Mouse (Mus musculus): ENCODE measurements around the gene Adamts3. TPM values are rescaled to one million over a fixed set of nuclear protein-coding genes. Genes with fewer than 3 reads are reported as not detected.

The Adamts3 gene
- total RNA-seq, 1 experiment, result 1.2 TPM

DNA sequence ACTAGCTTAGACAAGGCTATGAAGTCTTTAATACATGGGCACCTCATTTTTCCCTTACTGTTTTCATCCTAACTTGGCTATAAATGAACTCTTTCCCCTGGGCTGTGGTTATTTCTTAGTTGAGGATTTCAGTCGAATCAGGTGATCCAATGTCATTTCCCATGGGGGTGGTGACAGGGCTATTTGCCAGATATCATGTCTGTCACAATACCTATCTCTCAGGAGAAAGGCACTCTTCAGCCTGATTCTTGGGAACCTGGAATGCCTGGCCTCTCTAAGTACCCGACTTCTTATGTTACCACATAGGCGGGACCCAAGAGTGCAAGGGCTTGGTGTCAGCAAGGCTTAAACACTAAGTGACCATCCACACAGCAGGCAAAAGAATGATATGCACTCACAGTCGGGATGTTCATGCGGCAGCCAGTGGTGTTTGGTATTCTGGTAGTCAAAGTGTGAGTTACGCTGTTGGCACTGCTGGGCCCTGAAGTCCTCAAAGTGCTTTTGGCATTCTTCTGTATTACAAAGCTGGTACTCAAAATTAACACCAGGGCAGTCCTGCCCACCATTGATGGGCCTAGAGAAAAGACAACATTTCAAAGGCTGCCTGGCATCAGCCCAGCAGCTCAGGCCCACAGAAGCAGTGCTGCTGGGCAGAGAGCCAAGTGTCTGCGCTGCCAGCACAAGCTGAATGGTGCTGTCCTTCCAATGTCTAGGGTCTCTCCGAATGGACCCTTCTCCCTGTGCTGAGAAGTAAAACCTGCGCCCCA, 181.7 kb downstream of the Adamts3 start:
- no peaks in the 10 kb centered on the region for H3K4me1 ChIP-seq (ENCODE audit: control insufficient read depth in 2 of 2, insufficient read depth in 2 of 2, low read length in 2 of 2, poor library complexity in 1 of 2)
- DNase-seq (ENCODE audit: low read depth, low spot score), result no peak
- no peak overlapping the region for H3K27ac ChIP-seq (ENCODE audit: insufficient read depth, low read depth, low read length, poor library complexity, severe bottlenecking)
- H3K4me3 ChIP-seq (ENCODE audit: insufficient read depth in 1 of 2, low read depth in 1 of 2, low read length in 2 of 2, poor library complexity in 1 of 2, severe bottlenecking in 1 of 2), result no peak overlapping the region
- H3K9me3 ChIP-seq (ENCODE audit: control insufficient read depth, insufficient read depth, low read depth, low read length), result no peaks in the 10 kb centered on the region
- H3K36me3 ChIP-seq (ENCODE audit: control insufficient read depth, insufficient read depth, low read length, poor library complexity, severe bottlenecking), result no peaks in the 10 kb centered on the region
- in situ Hi-C loops (cut with MboI; ENCODE audit: low sequenced_read_pairs in 2 of 2, unreplicated experiment in 2 of 2), result no loop called here
- no peak overlapping the region for H3K9ac ChIP-seq (ENCODE audit: insufficient read depth, low read depth, low read length, poor library complexity, severe bottlenecking)
- TF ChIP-seq CHD2 (IDR thresholded peaks at IDR 0.05; ENCODE audit: low read depth, low read length), result no peak
- TF ChIP-seq HCFC1 (IDR thresholded peaks at IDR 0.05; ENCODE audit: borderline replicate concordance, insufficient read depth, low read length), result no peak
- no peak for TF ChIP-seq MAFK (IDR thresholded peaks at IDR 0.05; ENCODE audit: insufficient read depth, low read depth, low read length)
- TF ChIP-seq ZNF384 (IDR thresholded peaks at IDR 0.05; ENCODE audit: low read depth, low read length), result no peak
- TF ChIP-seq ZC3H11A (IDR thresholded peaks at IDR 0.05; ENCODE audit: borderline replicate concordance, low read depth, low read length), result no peak

DNA sequence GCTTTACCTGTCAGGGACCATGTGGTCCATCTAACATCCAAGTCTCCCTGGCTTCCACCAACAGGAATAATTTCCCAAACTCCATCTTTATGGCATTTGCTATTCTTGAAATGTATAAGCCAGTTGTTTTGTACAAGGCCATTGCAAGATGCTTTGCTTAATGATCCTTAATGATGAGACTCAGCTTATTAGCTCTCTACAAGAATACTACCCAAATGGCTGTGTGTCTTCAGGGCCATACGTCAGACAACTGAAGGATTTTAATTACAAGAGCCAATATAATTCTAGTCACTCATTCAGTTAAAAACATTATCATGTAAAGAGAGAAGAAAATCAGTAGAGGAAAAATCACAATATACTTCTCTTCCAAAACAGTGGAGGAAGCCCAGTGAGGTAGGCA, 195.3 kb downstream of the Adamts3 start:
- Histone ChIP-seq H3K4me3 (ENCODE audit: insufficient read depth in 1 of 2, low read depth in 1 of 2, low read length in 2 of 2, poor library complexity in 1 of 2, severe bottlenecking in 1 of 2) (no peak overlapping the region), H3K36me3 (ENCODE audit: control insufficient read depth, insufficient read depth, low read length, poor library complexity, severe bottlenecking) (no peaks in the 10 kb centered on the region), H3K4me1 (ENCODE audit: control insufficient read depth in 2 of 2, insufficient read depth in 2 of 2, low read length in 2 of 2, poor library complexity in 1 of 2) (no peaks in the 10 kb centered on the region), H3K9me3 (ENCODE audit: control insufficient read depth, insufficient read depth, low read depth, low read length) (no peaks in the 10 kb centered on the region), H3K27ac (ENCODE audit: insufficient read depth, low read depth, low read length, poor library complexity, severe bottlenecking) (no peak overlapping the region), H3K9ac (ENCODE audit: insufficient read depth, low read depth, low read length, poor library complexity, severe bottlenecking) (no peak overlapping the region)
- TF ChIP-seq HCFC1 (IDR thresholded peaks at IDR 0.05; ENCODE audit: borderline replicate concordance, insufficient read depth, low read length) (no peak), CHD2 (IDR thresholded peaks at IDR 0.05; ENCODE audit: low read depth, low read length) (no peak), ZNF384 (IDR thresholded peaks at IDR 0.05; ENCODE audit: low read depth, low read length) (no peak), MAFK (IDR thresholded peaks at IDR 0.05; ENCODE audit: insufficient read depth, low read depth, low read length) (no peak), ZC3H11A (IDR thresholded peaks at IDR 0.05; ENCODE audit: borderline replicate concordance, low read depth, low read length) (no peak)
- no peak for DNase-seq (ENCODE audit: low read depth, low spot score)
- in situ Hi-C loops (cut with MboI; ENCODE audit: low sequenced_read_pairs in 2 of 2, unreplicated experiment in 2 of 2), result no loop called here

DNA sequence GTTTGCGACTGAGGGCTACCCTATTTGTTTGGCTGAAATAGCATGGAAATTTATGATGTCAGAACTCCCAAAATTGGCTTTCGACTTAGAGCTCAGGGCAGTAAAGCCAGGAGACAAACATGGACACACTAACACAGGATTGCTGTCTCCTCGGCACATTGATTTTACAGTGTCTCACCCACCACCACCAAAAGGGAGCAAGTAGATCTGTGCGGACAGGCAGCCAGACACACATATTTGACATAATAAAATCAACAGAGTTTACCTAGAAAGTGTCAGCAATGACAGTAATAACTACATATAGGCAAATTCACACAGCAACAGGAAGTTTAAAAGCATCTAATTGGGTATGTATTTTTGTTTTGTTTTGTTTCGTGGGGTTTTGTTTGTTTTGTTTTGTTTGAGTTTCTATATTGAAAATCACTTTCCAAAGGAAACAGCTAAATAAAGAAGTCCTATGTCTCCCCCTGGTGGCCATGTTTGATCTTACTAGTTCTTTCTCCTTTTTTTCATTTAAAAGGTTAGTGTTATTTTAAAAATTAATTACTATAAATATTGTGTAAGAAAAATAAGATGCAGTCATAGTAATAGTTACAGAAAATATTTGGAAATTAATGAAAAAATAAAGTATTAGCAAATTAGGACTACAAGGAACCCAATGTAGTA, 203.1 kb downstream of the Adamts3 start:
- TF ChIP-seq ZNF384 (IDR thresholded peaks at IDR 0.05; ENCODE audit: low read depth, low read length), result no peak
- TF ChIP-seq MAFK (IDR thresholded peaks at IDR 0.05; ENCODE audit: insufficient read depth, low read depth, low read length), result no peak
- TF ChIP-seq HCFC1 (IDR thresholded peaks at IDR 0.05; ENCODE audit: borderline replicate concordance, insufficient read depth, low read length), result no peak
- no peak for TF ChIP-seq CHD2 (IDR thresholded peaks at IDR 0.05; ENCODE audit: low read depth, low read length)
- TF ChIP-seq ZC3H11A (IDR thresholded peaks at IDR 0.05; ENCODE audit: borderline replicate concordance, low read depth, low read length), result no peak
- Histone ChIP-seq H3K9me3 (ENCODE audit: control insufficient read depth, insufficient read depth, low read depth, low read length) (no peaks in the 10 kb centered on the region), H3K27ac (ENCODE audit: insufficient read depth, low read depth, low read length, poor library complexity, severe bottlenecking) (no peak overlapping the region), H3K4me3 (ENCODE audit: insufficient read depth in 1 of 2, low read depth in 1 of 2, low read length in 2 of 2, poor library complexity in 1 of 2, severe bottlenecking in 1 of 2) (no peak overlapping the region), H3K9ac (ENCODE audit: insufficient read depth, low read depth, low read length, poor library complexity, severe bottlenecking) (no peak overlapping the region), H3K4me1 (ENCODE audit: control insufficient read depth in 2 of 2, insufficient read depth in 2 of 2, low read length in 2 of 2, poor library complexity in 1 of 2) (no peaks in the 10 kb centered on the region), H3K36me3 (ENCODE audit: control insufficient read depth, insufficient read depth, low read length, poor library complexity, severe bottlenecking) (no peaks in the 10 kb centered on the region)
- in situ Hi-C loops (cut with MboI; ENCODE audit: low sequenced_read_pairs in 2 of 2, unreplicated experiment in 2 of 2), result loop anchor here in 1 of 2 experiments (10.0 kb wide), 1 partner anchor 235 kb away; no protein-coding TSS in a partner anchor
- peak; percentile 43 for DNase-seq (ENCODE audit: low read depth, low spot score)

DNA sequence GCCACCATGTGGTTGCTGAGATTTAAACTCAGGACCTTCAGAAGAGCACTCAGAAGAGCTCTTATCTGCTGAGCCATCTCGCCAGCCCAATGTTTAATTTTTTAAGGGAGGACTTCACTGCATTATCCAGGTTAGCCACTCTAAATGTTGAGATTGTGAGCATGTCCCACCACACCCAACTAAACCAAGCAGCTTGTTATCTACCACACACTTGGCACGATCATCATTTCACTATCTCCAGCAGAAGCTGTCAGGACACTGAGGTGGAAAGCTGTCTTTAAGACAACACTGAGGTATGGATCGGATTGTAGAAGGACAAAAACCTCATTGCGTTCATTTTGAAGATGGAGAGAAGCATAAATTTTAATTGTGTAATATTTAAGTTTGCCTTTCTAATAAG, 205.0 kb downstream of the Adamts3 start:
- Histone ChIP-seq H3K4me1 (ENCODE audit: control insufficient read depth in 2 of 2, insufficient read depth in 2 of 2, low read length in 2 of 2, poor library complexity in 1 of 2) (no peaks in the 10 kb centered on the region), H3K4me3 (ENCODE audit: insufficient read depth in 1 of 2, low read depth in 1 of 2, low read length in 2 of 2, poor library complexity in 1 of 2, severe bottlenecking in 1 of 2) (no peak overlapping the region), H3K9ac (ENCODE audit: insufficient read depth, low read depth, low read length, poor library complexity, severe bottlenecking) (no peak overlapping the region), H3K36me3 (ENCODE audit: control insufficient read depth, insufficient read depth, low read length, poor library complexity, severe bottlenecking) (no peaks in the 10 kb centered on the region), H3K9me3 (ENCODE audit: control insufficient read depth, insufficient read depth, low read depth, low read length) (no peaks in the 10 kb centered on the region), H3K27ac (ENCODE audit: insufficient read depth, low read depth, low read length, poor library complexity, severe bottlenecking) (no peak overlapping the region)
- no peak for TF ChIP-seq ZNF384 (IDR thresholded peaks at IDR 0.05; ENCODE audit: low read depth, low read length)
- TF ChIP-seq ZC3H11A (IDR thresholded peaks at IDR 0.05; ENCODE audit: borderline replicate concordance, low read depth, low read length), result no peak
- TF ChIP-seq MAFK (IDR thresholded peaks at IDR 0.05; ENCODE audit: insufficient read depth, low read depth, low read length), result no peak
- DNase-seq (ENCODE audit: low read depth, low spot score), result no peak
- in situ Hi-C loops (cut with MboI; ENCODE audit: low sequenced_read_pairs in 2 of 2, unreplicated experiment in 2 of 2), result loop anchor here in 1 of 2 experiments (10.0 kb wide), 1 partner anchor 233 kb away; no protein-coding TSS in a partner anchor

Measured in ES-E14 (cell line).